Mouse (Mus musculus) E14TG2a.4 (cell line): ENCODE data around the gene Adcy7.

ENCODE experiments used
- CTCF ChIP-seq: conservative IDR thresholded peaks from 2 replicates; pipeline ENCODE4 v1.5.1; 2014; ENCODE audit warnings: low read length
- NANOG ChIP-seq: IDR thresholded peaks from 2 replicates; pipeline ENCODE4 v1.6.1; 2014; ENCODE audit warnings: borderline replicate concordance, low read length, mixed read lengths
- POU5F1 ChIP-seq: IDR thresholded peaks from 2 replicates; pipeline ENCODE4 v1.6.1; 2014; ENCODE audit warnings: low read length, borderline replicate concordance

- TF ChIP-seq CTCF (no peak), NANOG (no peak), POU5F1 (no peak)
Observed at GRCm38 (mm10) chr8:88239277-88239676, 32.9 kb upstream of the Adcy7 start.
